Mouse (Mus musculus): Measurements from ENCODE around the gene Car11. TPM values are rescaled to one million over a fixed set of nuclear protein-coding genes. Genes with fewer than 3 reads are reported as not detected.
A peak's percentile ranks its signal among the peaks of the same experiment; 100 is the strongest.

Gene Car11
- total and polyA plus RNA-seq, 2 experiments from 2014 or later: 1.6 to 2.8 TPM

GRCm38 (mm10) chr7:45693921-45694591 is 5.6 kb upstream of the Car11 start, which contains the start of gene Sec1:
TSS of gene Sec1 (minus strand) at chr7:45694402.
- no peak for ATAC-seq (ENCODE audit: insufficient read depth, low read depth)
- no peak within 1 kb of the TSS for H3K9ac ChIP-seq (replicated peaks; ENCODE audit: low read depth, low read length)
- H3K36me3 ChIP-seq (replicated peaks; ENCODE audit: control insufficient read depth, insufficient read depth, low read length): no peaks in the 10 kb centered on the region
- no peak for DNase-seq (ENCODE audit: low spot score)
- peaks cover 20% of the 10 kb centered on the region; the same call in 1 of the 2 replicates for H3K4me1 ChIP-seq (ENCODE audit: control insufficient read depth, insufficient read depth)
- H3K27me3 ChIP-seq (ENCODE audit: control insufficient read depth, insufficient read depth, low read length): peaks cover 9% of the 10 kb centered on the region
- no peak within 1 kb of the TSS for H3K4me3 ChIP-seq (ENCODE audit: low read depth, low read length)
- TF ChIP-seq CTCF (IDR thresholded peaks at IDR 0.05; ENCODE audit: low read depth) (no peak), EP300 (IDR thresholded peaks at IDR 0.05; ENCODE audit: low read depth) (no peak)
- H3K9me3 ChIP-seq (replicated peaks; ENCODE audit: control insufficient read depth, low read length): no peaks in the 10 kb centered on the region
- WGBS: 86% methylated on average over 50 of the region's 50 CpGs
- no peak within 1 kb of the TSS for H3K27ac ChIP-seq (ENCODE audit: low read depth)
- H3K4me2 ChIP-seq (ENCODE audit: low read depth, low read length): no peak within 1 kb of the TSS

- H3K4me3 ChIP-seq (ENCODE audit: low read depth, low read length): no peak overlapping the region
- WGBS: 30% methylated on average over 6 of the region's 6 CpGs
- ATAC-seq (ENCODE audit: insufficient read depth, low read depth) (no peak), DNase-seq (ENCODE audit: low spot score) (no peak)
- no peak overlapping the region for H3K4me2 ChIP-seq (ENCODE audit: low read depth, low read length)
- H3K27me3 ChIP-seq (ENCODE audit: control insufficient read depth, insufficient read depth, low read length): peaks cover 19% of the 10 kb centered on the region
- TF ChIP-seq EP300 (IDR thresholded peaks at IDR 0.05; ENCODE audit: low read depth) (no peak), CTCF (IDR thresholded peaks at IDR 0.05; ENCODE audit: low read depth) (no peak)
- no peak overlapping the region for H3K9ac ChIP-seq (replicated peaks; ENCODE audit: low read depth, low read length)
- H3K36me3 ChIP-seq (replicated peaks; ENCODE audit: control insufficient read depth, insufficient read depth, low read length): no peaks in the 10 kb centered on the region
- no peak overlapping the region for H3K27ac ChIP-seq (ENCODE audit: low read depth)
- no peaks in the 10 kb centered on the region for H3K9me3 ChIP-seq (replicated peaks; ENCODE audit: control insufficient read depth, low read length)
- peaks cover 16% of the 10 kb centered on the region for H3K4me1 ChIP-seq (ENCODE audit: control insufficient read depth, insufficient read depth)
Measured at GRCm38 (mm10) chr7:45695098-45695497, 4.5 kb upstream of the Car11 start.

GRCm38 (mm10) chr7:45697894-45698293 is 1.7 kb upstream of the Car11 start:
- ATAC-seq (ENCODE audit: insufficient read depth, low read depth): no peak
- Histone ChIP-seq H3K4me1 (ENCODE audit: control insufficient read depth, insufficient read depth) (peaks cover 11% of the 10 kb centered on the region), H3K27ac (ENCODE audit: low read depth) (no peak overlapping the region), H3K36me3 (replicated peaks; ENCODE audit: control insufficient read depth, insufficient read depth, low read length) (no peaks in the 10 kb centered on the region), H3K9ac (replicated peaks; ENCODE audit: low read depth, low read length) (no peak overlapping the region), H3K27me3 (ENCODE audit: control insufficient read depth, insufficient read depth, low read length) (peaks cover 24% of the 10 kb centered on the region), H3K4me2 (ENCODE audit: low read depth, low read length) (no peak overlapping the region), H3K9me3 (replicated peaks; ENCODE audit: control insufficient read depth, low read length) (no peaks in the 10 kb centered on the region), H3K4me3 (ENCODE audit: low read depth, low read length) (no peak overlapping the region)
- TF ChIP-seq EP300 (IDR thresholded peaks at IDR 0.05; ENCODE audit: low read depth): no peak
- no peak for TF ChIP-seq CTCF (IDR thresholded peaks at IDR 0.05; ENCODE audit: low read depth)
- WGBS: 70% methylated on average over 7 of the region's 7 CpGs
- DNase-seq (ENCODE audit: low spot score): no peak

- Histone ChIP-seq H3K27ac (ENCODE audit: low read depth) (no peak overlapping the region), H3K36me3 (replicated peaks; ENCODE audit: control insufficient read depth, insufficient read depth, low read length) (no peaks in the 10 kb centered on the region), H3K4me2 (ENCODE audit: low read depth, low read length) (peak overlapping the region; percentile 63), H3K4me3 (ENCODE audit: low read depth, low read length) (peak overlapping the region; percentile 44), H3K4me1 (ENCODE audit: control insufficient read depth, insufficient read depth) (peaks cover 19% of the 10 kb centered on the region), H3K9me3 (replicated peaks; ENCODE audit: control insufficient read depth, low read length) (no peaks in the 10 kb centered on the region), H3K9ac (replicated peaks; ENCODE audit: low read depth, low read length) (peak overlapping the region; percentile 43; the same call in 1 of the 2 replicates), H3K27me3 (ENCODE audit: control insufficient read depth, insufficient read depth, low read length) (peaks cover 24% of the 10 kb centered on the region)
- DNase-seq (ENCODE audit: low spot score): peak; percentile 83
- WGBS: under 1% methylated on average over 20 of the region's 20 CpGs
- TF ChIP-seq CTCF (IDR thresholded peaks at IDR 0.05; ENCODE audit: low read depth): no peak
- TF ChIP-seq EP300 (IDR thresholded peaks at IDR 0.05; ENCODE audit: low read depth): no peak
- ATAC-seq (ENCODE audit: insufficient read depth, low read depth): no peak
Measured at GRCm38 (mm10) chr7:45700301-45701015, 815 bp downstream of the Car11 start.

GRCm38 (mm10) chr7:45701072-45701471 is 1.4 kb downstream of the Car11 start:
- H3K4me1 ChIP-seq (ENCODE audit: control insufficient read depth, insufficient read depth): peaks cover 19% of the 10 kb centered on the region
- H3K27me3 ChIP-seq (ENCODE audit: control insufficient read depth, insufficient read depth, low read length): peaks cover 24% of the 10 kb centered on the region
- ATAC-seq (ENCODE audit: insufficient read depth, low read depth): no peak
- peak overlapping the region; percentile 63 for H3K4me2 ChIP-seq (ENCODE audit: low read depth, low read length)
- no peak for TF ChIP-seq EP300 (IDR thresholded peaks at IDR 0.05; ENCODE audit: low read depth)
- no peak for TF ChIP-seq CTCF (IDR thresholded peaks at IDR 0.05; ENCODE audit: low read depth)
- no peak overlapping the region; the same call in 1 of the 2 replicates for H3K27ac ChIP-seq (ENCODE audit: low read depth)
- no peaks in the 10 kb centered on the region for H3K9me3 ChIP-seq (replicated peaks; ENCODE audit: control insufficient read depth, low read length)
- DNase-seq (ENCODE audit: low spot score): no peak
- H3K9ac ChIP-seq (replicated peaks; ENCODE audit: low read depth, low read length): peak overlapping the region; percentile 47; the same call in 1 of the 2 replicates
- peak overlapping the region; percentile 20; the same call in 1 of the 2 replicates for H3K4me3 ChIP-seq (ENCODE audit: low read depth, low read length)
- 33% methylated on average over 11 of the region's 11 CpGs for WGBS
- no peaks in the 10 kb centered on the region for H3K36me3 ChIP-seq (replicated peaks; ENCODE audit: control insufficient read depth, insufficient read depth, low read length)

Measured in heart, postnatal 0 days (tissue).